Mouse (Mus musculus) neural tube, embryonic 11.5 days (tissue): ENCODE measurements at regions not wholly inside any gene's neighbourhood (a gene's known extent, or its start where the extent isn't known, plus 50 kb on each side); places are given as distances from the start of the nearest gene placed in this dataset.

Experiments used
- ATAC-seq: fragments of 200-750 bp; cut with Nextera tagmentation; 2 replicates; pipeline ENCODE4 v1.8.0; 2017; ENCODE audit warnings: moderate number of reproducible peaks, mild to moderate bottlenecking, moderate TSS enrichment, moderate library complexity; ENCODE audit not compliant: insufficient read depth, low FRiP score, low TSS enrichment
- DNase-seq: peaks from one replicate; pipeline ENCODE4 v3.0.0-alpha.2; 2015; ENCODE audit warnings: low spot score
- H3K27ac ChIP-seq: fragments of 300-500 bp; sonication (generic); 2 replicates; pipeline ENCODE4 v1.5.1; 2014; ENCODE audit warnings: low read depth, mild to moderate bottlenecking, low read length
- H3K27me3 ChIP-seq: fragments of 300-500 bp; sonication (generic); 2 replicates; pipeline ENCODE4 v1.6.1; 2014; ENCODE audit warnings: mild to moderate bottlenecking, low read length, mixed read lengths; ENCODE audit not compliant: control insufficient read depth, insufficient read depth
- H3K36me3 ChIP-seq: fragments of 300-500 bp; sonication (generic); 2 replicates; pipeline ENCODE4 v1.6.1; 2014; ENCODE audit warnings: mild to moderate bottlenecking, low read length, moderate library complexity, mixed read lengths; ENCODE audit not compliant: control insufficient read depth, insufficient read depth
- H3K4me1 ChIP-seq: fragments of 300-500 bp; sonication (generic); 2 replicates; pipeline ENCODE4 v1.6.1; 2014; ENCODE audit warnings: low read length, mixed read lengths; ENCODE audit not compliant: control insufficient read depth, insufficient read depth
- H3K4me2 ChIP-seq: fragments of 300-500 bp; sonication (generic); 2 replicates; pipeline ENCODE4 v1.6.1; 2014; ENCODE audit warnings: low read depth, mild to moderate bottlenecking, moderate library complexity
- H3K4me3 ChIP-seq: fragments of 300-500 bp; sonication (generic); 2 replicates; pipeline ENCODE4 v1.5.1; 2014; ENCODE audit warnings: low read depth, low read length
- H3K9ac ChIP-seq: fragments of 300-500 bp; sonication (generic); 2 replicates; pipeline ENCODE4 v1.6.1; 2014; ENCODE audit warnings: mild to moderate bottlenecking, low read length
- H3K9me3 ChIP-seq: fragments of 300-500 bp; sonication (generic); 2 replicates; pipeline ENCODE4 v1.6.1; 2016; ENCODE audit warnings: low read length; ENCODE audit not compliant: control insufficient read depth
- WGBS: fragments of 180-500 bp; shearing (Covaris S2); extraction: QIAGEN DNeasy Blood & Tissue Kit; methylation state at CpG from one replicate; pipeline ENCODE4 v1.1.7; 2014; 5-methylcytosine and 5-hydroxymethylcytosine counted together

DNA sequence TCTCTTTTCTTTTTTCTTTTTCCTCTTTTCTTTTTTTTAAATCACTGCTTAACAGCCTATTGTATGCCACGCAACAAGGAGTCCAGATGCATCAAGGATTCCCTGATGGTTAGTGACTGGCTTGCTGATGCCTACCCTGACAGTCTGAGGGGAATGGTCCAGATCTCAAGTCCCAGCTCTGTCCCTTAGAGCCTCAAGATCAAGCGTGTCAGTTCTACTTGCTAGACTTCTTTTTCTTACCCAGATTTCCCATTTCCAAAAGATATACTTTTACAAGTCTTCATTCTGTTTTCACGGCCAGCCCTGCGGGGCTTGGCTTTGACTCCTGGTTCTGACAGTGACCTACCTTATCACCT is 68.1 kb upstream of the Il12b start:
- Histone ChIP-seq H3K27me3 (no peaks in the 10 kb centered on the region), H3K27ac (no peak overlapping the region), H3K9ac (no peak overlapping the region), H3K36me3 (no peaks in the 10 kb centered on the region), H3K4me3 (no peak overlapping the region), H3K4me2 (no peak overlapping the region), H3K9me3 (no peaks in the 10 kb centered on the region), H3K4me1 (no peaks in the 10 kb centered on the region)
- DNase-seq (no peak), ATAC-seq (peak; percentile 43; the same call in 1 of the 2 replicates)
- WGBS, result 63% methylated on average over 4 of the region's 4 CpGs

DNA sequence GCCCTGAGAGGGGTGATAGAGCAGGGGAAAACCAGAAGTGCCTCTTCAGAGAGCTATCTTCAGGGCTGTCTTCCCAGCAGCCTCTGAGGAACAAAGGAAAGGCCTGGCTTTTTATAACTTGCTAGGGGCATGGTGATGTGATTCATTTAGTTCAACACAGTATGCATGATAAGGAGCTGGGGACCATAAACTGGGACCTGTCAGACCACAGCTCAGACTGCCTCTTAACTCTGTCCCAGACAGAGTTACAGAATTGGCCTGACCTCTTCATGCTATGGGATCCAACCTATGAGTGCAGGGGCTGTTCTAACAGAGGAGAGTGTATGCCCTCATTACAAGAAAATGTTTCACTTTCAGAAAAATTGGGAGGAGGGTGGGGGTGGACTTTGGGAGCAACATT is 59.3 kb upstream of the Il12b start:
- no peaks in the 10 kb centered on the region for H3K4me1 ChIP-seq
- H3K4me2 ChIP-seq, result no peak overlapping the region
- no peak overlapping the region for H3K9ac ChIP-seq
- H3K27ac ChIP-seq, result no peak overlapping the region
- H3K4me3 ChIP-seq, result no peak overlapping the region
- DNase-seq (no peak), ATAC-seq (no peak)
- no peaks in the 10 kb centered on the region for H3K27me3 ChIP-seq
- no peaks in the 10 kb centered on the region for H3K9me3 ChIP-seq
- H3K36me3 ChIP-seq, result no peaks in the 10 kb centered on the region

DNA sequence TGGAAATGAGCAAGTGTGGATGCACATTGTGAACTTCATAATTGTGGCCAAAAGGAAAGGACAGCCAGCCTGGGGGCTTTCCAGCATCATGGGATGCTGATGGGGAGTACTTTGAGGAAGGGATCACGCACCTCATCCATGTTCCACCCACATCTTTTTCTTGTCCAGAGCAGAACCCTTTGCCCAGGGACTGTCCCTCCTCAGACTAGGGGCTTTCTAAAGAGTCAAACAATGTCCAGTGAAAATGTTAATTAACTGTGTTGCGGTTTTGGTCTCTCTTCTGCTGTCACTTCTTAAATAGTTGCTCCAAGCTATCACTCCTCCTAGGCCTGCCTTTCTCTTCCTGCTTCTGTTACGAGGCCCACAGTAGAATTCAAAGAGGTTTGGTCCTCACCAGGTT is 51.6 kb upstream of the Il12b start:
- 85% methylated on average over 3 of the region's 3 CpGs for WGBS
- no peak for ATAC-seq
- Histone ChIP-seq H3K4me3 (no peak overlapping the region), H3K27me3 (no peaks in the 10 kb centered on the region), H3K4me2 (no peak overlapping the region), H3K4me1 (no peaks in the 10 kb centered on the region), H3K9ac (no peak overlapping the region), H3K27ac (no peak overlapping the region), H3K36me3 (no peaks in the 10 kb centered on the region), H3K9me3 (no peaks in the 10 kb centered on the region)
- DNase-seq, result no peak

DNA sequence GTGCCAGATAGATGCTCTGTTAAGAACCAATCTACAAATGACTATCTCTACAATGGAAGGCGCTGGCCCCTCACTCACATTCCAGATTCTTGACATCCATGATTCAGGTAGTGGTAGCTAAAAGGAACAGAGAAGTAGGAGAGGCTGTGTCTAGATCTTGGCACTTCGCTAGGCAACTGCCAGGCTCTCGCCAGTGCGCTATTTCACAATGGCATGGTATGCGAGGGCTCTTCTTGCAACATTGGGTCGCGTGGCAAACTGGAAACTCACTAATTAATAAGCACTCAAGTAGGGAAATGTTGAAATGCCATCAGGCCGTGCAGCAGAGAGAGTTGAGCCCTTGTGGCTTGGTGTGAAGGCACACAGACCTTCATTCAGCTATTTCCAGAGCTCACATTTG is 50.3 kb upstream of the Il12b start:
- Histone ChIP-seq H3K4me2 (no peak overlapping the region), H3K9ac (no peak overlapping the region), H3K27ac (no peak overlapping the region), H3K4me1 (no peaks in the 10 kb centered on the region), H3K9me3 (no peaks in the 10 kb centered on the region), H3K36me3 (no peaks in the 10 kb centered on the region), H3K27me3 (no peaks in the 10 kb centered on the region), H3K4me3 (no peak overlapping the region)
- 86% methylated on average over 8 of the region's 8 CpGs for WGBS
- DNase-seq, result no peak
- no peak for ATAC-seq
